Mouse (Mus musculus): Measurements from ENCODE around the gene Sycp2l. TPM values are rescaled to one million over a fixed set of nuclear protein-coding genes. Genes with fewer than 3 reads are reported as not detected.

Sycp2l gene
- polyA plus RNA-seq, 1 experiment from 2014 or later = not detected

DNA sequence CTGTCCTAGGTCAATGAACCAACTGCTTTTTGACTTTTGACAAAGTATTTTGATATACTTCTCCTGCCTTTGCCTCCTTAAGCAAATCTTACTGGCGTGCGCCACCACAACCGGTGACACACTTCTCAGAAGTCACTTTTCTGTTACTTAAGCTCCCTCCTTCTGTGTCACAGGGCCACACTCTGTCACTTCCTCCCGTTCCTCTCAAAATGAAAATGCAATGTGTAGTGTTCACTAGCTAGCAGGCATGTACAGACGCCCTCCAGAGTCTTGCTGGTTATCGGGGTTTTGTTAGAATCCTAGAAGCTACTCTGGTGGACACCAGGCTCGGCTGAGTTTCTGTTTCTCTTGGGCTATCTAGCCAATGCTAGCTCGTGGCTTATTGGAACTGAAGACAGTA, 14.2 kb downstream of the Sycp2l start:
- H3K4me3 ChIP-seq (ENCODE audit: control insufficient read depth in 1 of 2, insufficient read depth in 1 of 2, low read depth in 1 of 2, low read length in 2 of 2) = no peak overlapping the region
- no peak overlapping the region for H3K4me2 ChIP-seq (ENCODE audit: low read length)
- H3K27me3 ChIP-seq (ENCODE audit: control insufficient read depth, insufficient read depth, low read length) = no peaks in the 10 kb centered on the region
- WGBS = 79% methylated on average over 8 of the region's 8 CpGs
- no peaks in the 10 kb centered on the region for H3K9me3 ChIP-seq (ENCODE audit: control insufficient read depth, low read length)
- H3K27ac ChIP-seq (replicated peaks in 1 of 2; ENCODE audit: control insufficient read depth in 1 of 2, insufficient read depth in 1 of 2, low read depth in 2 of 2, low read length in 2 of 2) = no peak overlapping the region
- no peak for ATAC-seq (ENCODE audit: insufficient number of reproducible peaks, insufficient read depth, low FRiP score, low read depth)
- no peak overlapping the region for H3K9ac ChIP-seq (ENCODE audit: low read length)
- no peaks in the 10 kb centered on the region for H3K4me1 ChIP-seq (ENCODE audit: control insufficient read depth in 2 of 2, insufficient read depth in 2 of 2, low read length in 2 of 2)
- no peaks in the 10 kb centered on the region for H3K36me3 ChIP-seq (ENCODE audit: control insufficient read depth, insufficient read depth, low read length)

DNA sequence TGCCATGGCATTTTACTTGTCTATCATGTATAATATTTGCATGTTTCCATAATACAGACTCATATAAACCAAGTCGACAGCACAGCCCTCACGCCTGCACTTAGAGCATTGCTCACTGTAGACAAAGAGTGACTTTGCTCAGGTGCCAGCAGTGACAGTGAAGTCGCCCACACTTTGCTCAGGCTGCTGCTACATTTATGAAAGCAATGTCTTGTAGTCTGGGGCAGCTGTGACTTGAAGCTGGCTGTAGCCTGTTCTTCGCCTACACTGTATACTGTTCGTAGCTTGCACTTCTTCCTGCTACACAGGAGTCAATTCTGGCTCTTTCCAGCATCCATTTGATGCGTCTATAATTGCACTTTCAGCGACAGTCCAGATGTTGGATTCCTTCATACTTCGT, 15.0 kb downstream of the Sycp2l start:
- H3K27ac ChIP-seq (replicated peaks in 1 of 2; ENCODE audit: control insufficient read depth in 1 of 2, insufficient read depth in 1 of 2, low read depth in 2 of 2, low read length in 2 of 2) = no peak overlapping the region
- H3K4me2 ChIP-seq (ENCODE audit: low read length) = no peak overlapping the region
- ATAC-seq (ENCODE audit: insufficient number of reproducible peaks, insufficient read depth, low FRiP score, low read depth) = no peak
- H3K9ac ChIP-seq (ENCODE audit: low read length) = no peak overlapping the region
- no peaks in the 10 kb centered on the region for H3K27me3 ChIP-seq (ENCODE audit: control insufficient read depth, insufficient read depth, low read length)
- no peaks in the 10 kb centered on the region for H3K4me1 ChIP-seq (ENCODE audit: control insufficient read depth in 2 of 2, insufficient read depth in 2 of 2, low read length in 2 of 2)
- H3K9me3 ChIP-seq (ENCODE audit: control insufficient read depth, low read length) = no peaks in the 10 kb centered on the region
- H3K4me3 ChIP-seq (ENCODE audit: control insufficient read depth in 1 of 2, insufficient read depth in 1 of 2, low read depth in 1 of 2, low read length in 2 of 2) = no peak overlapping the region
- H3K36me3 ChIP-seq (ENCODE audit: control insufficient read depth, insufficient read depth, low read length) = no peaks in the 10 kb centered on the region
- WGBS = 86% methylated on average over 8 of the region's 8 CpGs

DNA sequence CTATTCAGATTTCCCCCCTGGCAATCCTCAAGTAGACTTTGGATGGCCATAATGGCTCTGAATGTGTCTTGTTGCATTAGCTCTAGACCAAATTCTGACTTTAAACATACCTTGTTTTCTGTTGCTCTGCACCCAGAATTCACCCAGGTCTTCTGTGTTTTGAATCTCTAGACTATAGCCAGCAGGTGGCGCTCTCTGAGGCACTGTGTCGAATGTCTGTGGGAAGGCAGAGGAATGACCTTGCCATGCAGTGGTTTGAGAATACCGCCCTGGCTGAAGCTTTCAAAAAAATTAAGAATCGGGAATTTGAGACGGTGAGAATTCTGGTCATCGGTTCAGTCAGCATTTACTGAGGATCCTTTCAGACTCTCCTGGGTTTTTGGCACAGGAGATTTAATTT, 20.8 kb downstream of the Sycp2l start:
- ATAC-seq (ENCODE audit: insufficient number of reproducible peaks, insufficient read depth, low FRiP score, low read depth) = no peak
- H3K36me3 ChIP-seq (ENCODE audit: control insufficient read depth, insufficient read depth, low read length) = no peaks in the 10 kb centered on the region
- no peak overlapping the region for H3K4me3 ChIP-seq (ENCODE audit: control insufficient read depth in 1 of 2, insufficient read depth in 1 of 2, low read depth in 1 of 2, low read length in 2 of 2)
- no peaks in the 10 kb centered on the region for H3K27me3 ChIP-seq (ENCODE audit: control insufficient read depth, insufficient read depth, low read length)
- WGBS = 6% methylated on average over 6 of the region's 6 CpGs
- H3K4me2 ChIP-seq (ENCODE audit: low read length) = no peak overlapping the region
- no peaks in the 10 kb centered on the region for H3K9me3 ChIP-seq (ENCODE audit: control insufficient read depth, low read length)
- H3K27ac ChIP-seq (replicated peaks in 1 of 2; ENCODE audit: control insufficient read depth in 1 of 2, insufficient read depth in 1 of 2, low read depth in 2 of 2, low read length in 2 of 2) = no peak overlapping the region
- H3K4me1 ChIP-seq (ENCODE audit: control insufficient read depth in 2 of 2, insufficient read depth in 2 of 2, low read length in 2 of 2) = no peaks in the 10 kb centered on the region
- no peak overlapping the region for H3K9ac ChIP-seq (ENCODE audit: low read length)

DNA sequence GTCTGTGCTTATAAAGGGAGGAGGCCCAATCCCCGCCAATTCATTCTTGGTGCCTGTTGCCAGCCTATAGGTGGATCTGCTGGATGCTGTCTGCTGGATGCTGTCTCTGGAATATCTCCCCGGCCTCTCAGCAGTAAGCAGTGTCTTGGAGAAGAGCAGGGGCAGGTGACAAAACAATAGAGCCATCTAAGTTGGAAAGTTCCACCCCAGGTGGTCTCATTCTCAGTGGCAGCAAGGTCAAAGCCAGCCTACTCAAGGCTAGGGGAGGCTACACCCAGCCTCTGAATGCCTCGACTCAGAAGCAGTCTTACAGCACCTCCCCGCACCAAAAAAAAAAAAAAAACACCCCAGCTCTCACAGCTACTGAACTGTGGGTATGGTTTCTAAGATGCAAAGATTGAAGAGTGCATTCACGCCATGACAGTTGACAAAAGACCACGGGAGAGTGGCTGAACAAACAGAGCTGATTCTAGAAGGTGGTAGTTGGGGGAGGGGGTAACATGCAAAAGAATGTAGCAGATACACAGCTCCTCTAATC, 31.4 kb downstream of the Sycp2l start:
- ATAC-seq (ENCODE audit: insufficient number of reproducible peaks, insufficient read depth, low FRiP score, low read depth) = no peak
- Histone ChIP-seq H3K9ac (ENCODE audit: low read length) (no peak overlapping the region), H3K4me3 (ENCODE audit: control insufficient read depth in 1 of 2, insufficient read depth in 1 of 2, low read depth in 1 of 2, low read length in 2 of 2) (no peak overlapping the region), H3K36me3 (ENCODE audit: control insufficient read depth, insufficient read depth, low read length) (no peaks in the 10 kb centered on the region), H3K27me3 (ENCODE audit: control insufficient read depth, insufficient read depth, low read length) (no peaks in the 10 kb centered on the region), H3K27ac (replicated peaks in 1 of 2; ENCODE audit: control insufficient read depth in 1 of 2, insufficient read depth in 1 of 2, low read depth in 2 of 2, low read length in 2 of 2) (no peak overlapping the region), H3K4me2 (ENCODE audit: low read length) (no peak overlapping the region), H3K4me1 (ENCODE audit: control insufficient read depth in 2 of 2, insufficient read depth in 2 of 2, low read length in 2 of 2) (no peaks in the 10 kb centered on the region), H3K9me3 (ENCODE audit: control insufficient read depth, low read length) (no peaks in the 10 kb centered on the region)
- WGBS = 65% methylated on average over 6 of the region's 6 CpGs

DNA sequence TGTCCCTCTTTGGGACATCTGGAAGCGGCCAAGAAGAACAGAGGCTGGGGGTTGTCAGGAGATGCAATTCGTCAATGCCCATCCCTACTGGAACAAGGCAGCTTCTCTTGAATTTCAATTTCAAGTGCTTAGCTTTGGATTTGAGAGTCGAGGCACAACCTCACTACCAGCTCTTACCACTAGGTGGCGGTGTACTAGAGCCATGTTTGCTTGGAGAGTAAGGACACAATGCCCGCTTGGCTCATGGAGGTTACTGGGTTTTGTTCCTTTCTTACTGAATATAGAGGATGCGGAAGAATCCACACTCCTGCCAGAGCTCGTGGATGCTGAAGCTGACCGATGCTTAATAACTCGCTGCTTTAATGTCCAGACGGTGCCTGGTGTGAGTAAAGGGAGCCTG, 32.2 kb downstream of the Sycp2l start:
- Histone ChIP-seq H3K9me3 (ENCODE audit: control insufficient read depth, low read length) (no peaks in the 10 kb centered on the region), H3K4me1 (ENCODE audit: control insufficient read depth in 2 of 2, insufficient read depth in 2 of 2, low read length in 2 of 2) (no peaks in the 10 kb centered on the region), H3K4me2 (ENCODE audit: low read length) (no peak overlapping the region), H3K27me3 (ENCODE audit: control insufficient read depth, insufficient read depth, low read length) (no peaks in the 10 kb centered on the region), H3K27ac (replicated peaks in 1 of 2; ENCODE audit: control insufficient read depth in 1 of 2, insufficient read depth in 1 of 2, low read depth in 2 of 2, low read length in 2 of 2) (no peak overlapping the region), H3K9ac (ENCODE audit: low read length) (no peak overlapping the region), H3K36me3 (ENCODE audit: control insufficient read depth, insufficient read depth, low read length) (no peaks in the 10 kb centered on the region), H3K4me3 (ENCODE audit: control insufficient read depth in 1 of 2, insufficient read depth in 1 of 2, low read depth in 1 of 2, low read length in 2 of 2) (no peak overlapping the region)
- ATAC-seq (ENCODE audit: insufficient number of reproducible peaks, insufficient read depth, low FRiP score, low read depth) = no peak
- WGBS = 72% methylated on average over 10 of the region's 10 CpGs

DNA sequence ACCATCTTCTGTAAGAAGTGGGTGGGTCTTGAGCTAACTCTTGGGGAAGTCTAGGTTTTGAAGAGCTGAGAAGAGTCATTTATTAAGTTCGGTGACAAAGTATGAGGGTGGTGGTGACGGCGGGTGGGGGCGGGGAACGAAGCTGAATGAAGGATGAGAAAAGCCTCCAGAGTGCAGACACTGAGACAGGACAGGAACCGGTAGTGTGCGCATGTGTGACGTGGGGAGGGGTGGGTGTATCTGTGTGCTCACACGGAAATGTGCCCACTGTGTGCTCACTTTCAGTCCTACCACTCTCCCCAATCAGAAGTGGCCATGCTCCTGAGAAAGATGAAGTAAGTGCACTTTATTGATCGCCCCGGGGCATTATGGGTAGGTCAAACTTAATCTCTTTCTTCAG, 39.0 kb downstream of the Sycp2l start:
- H3K36me3 ChIP-seq (ENCODE audit: control insufficient read depth, insufficient read depth, low read length) = no peaks in the 10 kb centered on the region
- 78% methylated on average over 11 of the region's 11 CpGs for WGBS
- H3K4me3 ChIP-seq (ENCODE audit: control insufficient read depth in 1 of 2, insufficient read depth in 1 of 2, low read depth in 1 of 2, low read length in 2 of 2) = no peak overlapping the region
- no peaks in the 10 kb centered on the region for H3K4me1 ChIP-seq (ENCODE audit: control insufficient read depth in 2 of 2, insufficient read depth in 2 of 2, low read length in 2 of 2)
- no peak overlapping the region for H3K9ac ChIP-seq (ENCODE audit: low read length)
- H3K4me2 ChIP-seq (ENCODE audit: low read length) = no peak overlapping the region
- ATAC-seq (ENCODE audit: insufficient number of reproducible peaks, insufficient read depth, low FRiP score, low read depth) = no peak
- no peak overlapping the region for H3K27ac ChIP-seq (replicated peaks in 1 of 2; ENCODE audit: control insufficient read depth in 1 of 2, insufficient read depth in 1 of 2, low read depth in 2 of 2, low read length in 2 of 2)
- no peaks in the 10 kb centered on the region for H3K9me3 ChIP-seq (ENCODE audit: control insufficient read depth, low read length)
- no peaks in the 10 kb centered on the region for H3K27me3 ChIP-seq (ENCODE audit: control insufficient read depth, insufficient read depth, low read length)

DNA sequence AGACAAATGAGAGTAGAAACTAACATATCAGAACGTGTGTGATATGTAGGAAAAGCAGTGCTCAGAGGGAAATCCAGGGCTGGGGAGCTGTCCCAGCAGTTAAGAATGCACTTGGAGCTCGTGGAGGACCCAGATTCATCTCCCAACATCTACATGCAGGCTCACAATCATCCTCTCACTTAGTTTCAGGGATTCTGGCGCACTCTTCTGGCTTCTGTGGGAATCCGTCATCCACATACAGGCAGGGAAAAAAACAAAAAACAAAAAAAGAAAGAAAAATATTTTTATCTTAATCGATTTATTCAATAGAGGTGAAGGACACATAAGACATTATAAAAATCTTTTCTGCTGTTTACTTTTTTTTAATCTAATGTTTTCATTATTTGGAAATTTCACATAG, 44.3 kb downstream of the Sycp2l start:
- Histone ChIP-seq H3K4me3 (ENCODE audit: control insufficient read depth in 1 of 2, insufficient read depth in 1 of 2, low read depth in 1 of 2, low read length in 2 of 2) (no peak overlapping the region), H3K4me2 (ENCODE audit: low read length) (no peak overlapping the region), H3K4me1 (ENCODE audit: control insufficient read depth in 2 of 2, insufficient read depth in 2 of 2, low read length in 2 of 2) (no peaks in the 10 kb centered on the region), H3K27me3 (ENCODE audit: control insufficient read depth, insufficient read depth, low read length) (no peaks in the 10 kb centered on the region), H3K36me3 (ENCODE audit: control insufficient read depth, insufficient read depth, low read length) (no peaks in the 10 kb centered on the region), H3K27ac (replicated peaks in 1 of 2; ENCODE audit: control insufficient read depth in 1 of 2, insufficient read depth in 1 of 2, low read depth in 2 of 2, low read length in 2 of 2) (no peak overlapping the region), H3K9ac (ENCODE audit: low read length) (no peak overlapping the region), H3K9me3 (ENCODE audit: control insufficient read depth, low read length) (no peaks in the 10 kb centered on the region)
- no peak for ATAC-seq (ENCODE audit: insufficient number of reproducible peaks, insufficient read depth, low FRiP score, low read depth)
- 50% methylated on average over 5 of the region's 5 CpGs for WGBS

DNA sequence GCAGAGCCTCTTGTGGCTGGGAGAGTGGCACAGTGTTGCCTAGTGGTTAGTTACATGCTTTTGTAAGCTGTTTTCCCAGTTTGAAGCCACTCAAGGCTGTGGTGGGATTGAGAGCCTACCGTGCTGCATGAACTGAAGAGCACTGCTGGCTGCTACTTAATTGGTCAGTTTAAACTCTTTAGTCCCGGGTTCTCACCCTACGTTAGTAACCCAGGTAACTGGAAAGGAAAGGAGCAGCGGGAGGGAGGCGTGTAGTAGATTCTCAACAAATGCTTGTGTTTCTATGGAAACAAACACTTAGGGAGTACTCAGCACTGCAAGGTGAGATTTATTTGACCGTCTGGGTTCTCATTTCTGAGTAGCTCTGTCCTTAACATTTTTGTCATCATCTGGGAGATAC, 73.8 kb downstream of the Sycp2l start:
- Histone ChIP-seq H3K9ac (ENCODE audit: low read length) (no peak overlapping the region), H3K36me3 (ENCODE audit: control insufficient read depth, insufficient read depth, low read length) (no peaks in the 10 kb centered on the region), H3K27ac (replicated peaks in 1 of 2; ENCODE audit: control insufficient read depth in 1 of 2, insufficient read depth in 1 of 2, low read depth in 2 of 2, low read length in 2 of 2) (no peak overlapping the region), H3K27me3 (ENCODE audit: control insufficient read depth, insufficient read depth, low read length) (no peaks in the 10 kb centered on the region), H3K4me1 (ENCODE audit: control insufficient read depth in 2 of 2, insufficient read depth in 2 of 2, low read length in 2 of 2) (no peaks in the 10 kb centered on the region), H3K4me2 (ENCODE audit: low read length) (no peak overlapping the region), H3K9me3 (ENCODE audit: control insufficient read depth, low read length) (no peaks in the 10 kb centered on the region), H3K4me3 (ENCODE audit: control insufficient read depth in 1 of 2, insufficient read depth in 1 of 2, low read depth in 1 of 2, low read length in 2 of 2) (no peak overlapping the region)
- 74% methylated on average over 6 of the region's 6 CpGs for WGBS
- no peak for ATAC-seq (ENCODE audit: insufficient number of reproducible peaks, insufficient read depth, low FRiP score, low read depth)
